ENCODE assay signal across 10 mouse cellular contexts in genomic region chr2:167445911-167446780, GRCm38 (mm10). TPM values are rescaled to one million over a fixed set of nuclear protein-coding genes. Genes with fewer than 3 reads are reported as not detected.
DNase-seq lines count a peak whose midpoint lies in the region; ATAC-seq lines count a peak whose summit lies in the region.
"Had no signal": no experiment of that assay in that cellular context is flagged by ENCODE, and none has a peak within 500 bp of the region (broad histone marks: within the 10 kb centered on the region; RNA-seq: fewer than 3 reads in every experiment).

No protein-coding gene starts in this region.

- 0 out of 2 replicates have a peak overlapping the region, but pooled peaks have one; percentile 13 for H3K9ac ChIP-seq in hindbrain, embryonic 13.5 days
- no peak overlapping the region for H3K9ac ChIP-seq in neural tube, embryonic 15.5 days (replicated peaks)

- H3K4me3 ChIP-seq in hindbrain, embryonic 13.5 days: no peak overlapping the region
- no peak overlapping the region for H3K4me3 ChIP-seq in hindbrain, embryonic 10.5 days
- no peak overlapping the region for H3K4me3 ChIP-seq in neural tube, embryonic 15.5 days (replicated peaks)

- H3K4me1 ChIP-seq in hindbrain, embryonic 13.5 days (replicated peaks): 0 out of 2 replicates have a peak, but pooled peaks cover 8% of the 10 kb centered on the region
- H3K4me1 ChIP-seq in hindbrain, embryonic 10.5 days (replicated peaks): no peaks in the 10 kb centered on the region; the same call in 1 of the 2 replicates
- H3K4me1 ChIP-seq in neural tube, embryonic 15.5 days: no peaks in the 10 kb centered on the region

- H3K9me3 ChIP-seq in hindbrain, embryonic 13.5 days: no peaks in the 10 kb centered on the region
- no peaks in the 10 kb centered on the region for H3K9me3 ChIP-seq in hindbrain, embryonic 10.5 days
- no peaks in the 10 kb centered on the region for H3K9me3 ChIP-seq in neural tube, embryonic 15.5 days (replicated peaks)

- H3K36me3 ChIP-seq in hindbrain, embryonic 13.5 days: peaks cover 85% of the 10 kb centered on the region
- peaks cover 96% of the 10 kb centered on the region for H3K36me3 ChIP-seq in hindbrain, embryonic 10.5 days
- H3K36me3 ChIP-seq in neural tube, embryonic 15.5 days: peaks cover 49% of the 10 kb centered on the region

- H3K4me2 ChIP-seq in hindbrain, embryonic 13.5 days: no peak overlapping the region
- H3K4me2 ChIP-seq in neural tube, embryonic 15.5 days: no peak overlapping the region

- WGBS in hindbrain, embryonic 13.5 days: 77% methylated on average over 20 of the region's 20 CpGs
- WGBS in hindbrain, embryonic 10.5 days: 89% methylated on average over 20 of the region's 20 CpGs
- 85% methylated on average over 20 of the region's 20 CpGs for WGBS in neural tube, embryonic 15.5 days

- no peak for ATAC-seq in hindbrain, embryonic 13.5 days (ENCODE audit: low FRiP score)
- no peak for ATAC-seq in neural tube, embryonic 15.5 days (ENCODE audit: low FRiP score)
- ATAC-seq: midbrain, embryonic 16.5 days had no signal

- no peak for DNase-seq in hindbrain, embryonic 10.5 days (ENCODE audit: low spot score)
- DNase-seq in ovary, postnatal 36 days (ENCODE audit: low spot score): peak; percentile 39
- no peak for DNase-seq in ovary, postnatal 14 days (ENCODE audit: low spot score)
- peak; percentile 56 to 69 for DNase-seq in adrenal gland, postnatal 36 days
- no peak for DNase-seq in thymus, postnatal 36 days
- DNase-seq in spleen, postnatal 4 days (ENCODE audit: low spot score in 2 of 2): no peak
- DNase-seq: cerebellum, adult 8-10 months had no signal

- no peaks in the 10 kb centered on the region for H3K27me3 ChIP-seq in hindbrain, embryonic 13.5 days
- H3K27me3 ChIP-seq in hindbrain, embryonic 10.5 days (ENCODE audit: insufficient read depth, poor library complexity, severe bottlenecking): no peaks in the 10 kb centered on the region
- no peaks in the 10 kb centered on the region for H3K27me3 ChIP-seq in neural tube, embryonic 15.5 days (replicated peaks)

- H3K27ac ChIP-seq in hindbrain, embryonic 13.5 days: peak overlapping the region; percentile 24; the same call in 1 of the 2 replicates
- no peak overlapping the region for H3K27ac ChIP-seq in hindbrain, embryonic 10.5 days
- H3K27ac ChIP-seq in neural tube, embryonic 15.5 days (replicated peaks): 0 out of 2 replicates have a peak overlapping the region, but pooled peaks have one; percentile 28

RNA-seq across cellular contexts. Expression of gene Slc9a8, which starts 24.6 kb away (rescaled TPM):
- polyA plus RNA-seq in hindbrain, embryonic 13.5 days (2015; fragmentation: Nextera tagmentation; extraction: Ambion mirVana): 21.2 and 22.7 TPM in 2 replicates
- polyA plus RNA-seq in hindbrain, embryonic 10.5 days (2016; fragmentation: Nextera tagmentation; extraction: Ambion mirVana): 21.7 and 26.7 TPM in 2 replicates
- total RNA-seq in adrenal gland, postnatal 36 days (2021): 10 to 100 TPM; 37.4 to 38.3 TPM
- polyA plus RNA-seq in neural tube, embryonic 15.5 days (2015; fragmentation: Nextera tagmentation; extraction: Ambion mirVana): 21.2 and 22.1 TPM in 2 replicates

RNA-seq across cellular contexts. Expression of gene Rnf114, which starts 46.3 kb away (rescaled TPM):
- polyA plus RNA-seq in hindbrain, embryonic 13.5 days (2015; fragmentation: Nextera tagmentation; extraction: Ambion mirVana): 139 TPM in 2 replicates
- polyA plus RNA-seq in hindbrain, embryonic 10.5 days (2016; fragmentation: Nextera tagmentation; extraction: Ambion mirVana): 137 TPM in 2 replicates
- total RNA-seq in adrenal gland, postnatal 36 days (2021): 10 to 100 TPM; 77.1 to 87.6 TPM
- polyA plus RNA-seq in neural tube, embryonic 15.5 days (2015; fragmentation: Nextera tagmentation; extraction: Ambion mirVana): 98.4 and 106 TPM in 2 replicates

RNA-seq across cellular contexts. Expression of gene Spata2, which starts 46.5 kb away (rescaled TPM):
- 24.6 and 26.0 TPM in 2 replicates for polyA plus RNA-seq in hindbrain, embryonic 13.5 days (2015; fragmentation: Nextera tagmentation; extraction: Ambion mirVana)
- polyA plus RNA-seq in hindbrain, embryonic 10.5 days (2016; fragmentation: Nextera tagmentation; extraction: Ambion mirVana): 20.1 and 25.1 TPM in 2 replicates
- total RNA-seq in adrenal gland, postnatal 36 days (2021): 10 to 100 TPM; 39.8 to 43.3 TPM
- polyA plus RNA-seq in neural tube, embryonic 15.5 days (2015; fragmentation: Nextera tagmentation; extraction: Ambion mirVana): 27.0 and 28.6 TPM in 2 replicates

Comparison
In these comparisons a context has a peak if more than half of its experiments do, and no peak if none do; other contexts are left out.
1. DNase-seq: peak in ovary, postnatal 36 days (single experiment) and adrenal gland, postnatal 36 days (2 of 2); none in hindbrain, embryonic 10.5 days (single experiment), ovary, postnatal 14 days (single experiment), thymus, postnatal 36 days (0 of 2) and spleen, postnatal 4 days (0 of 2).